Mouse (Mus musculus) cerebellum, postnatal 4 days (tissue): ENCODE results near the gene Grin2c.

ENCODE experiments used
- DNase-seq, 2 experiments: peaks; one replicate each; pipeline ENCODE4 v3.0.0; 2022; ENCODE audit warnings: low spot score in 2 of 2, mixed read lengths in 1 of 2

Grin2c gene

DNA sequence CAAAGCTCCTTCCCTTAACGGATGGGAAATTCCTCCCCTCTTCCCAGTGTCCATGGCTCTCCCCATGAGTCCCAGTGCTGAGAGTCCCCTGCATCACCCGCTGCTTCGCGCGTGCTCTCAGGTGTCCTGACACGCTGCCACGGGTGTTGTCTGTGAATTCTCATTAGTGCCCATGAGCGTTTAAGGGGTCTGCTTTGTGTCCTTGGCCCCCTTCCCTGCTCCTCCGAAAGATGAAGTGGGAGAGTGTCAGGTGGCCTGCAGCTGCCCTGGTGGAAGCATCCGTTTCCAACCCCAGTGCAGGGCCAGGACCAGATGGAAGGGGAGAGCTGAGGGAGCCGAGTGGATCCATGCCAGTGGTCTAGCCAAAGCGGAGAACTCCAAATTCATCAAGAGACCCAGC, 58.9 kb downstream of the Grin2c start:
- peak in 1 of 2 experiments; percentile 59 for DNase-seq

- DNase-seq = no peak
Measured at GRCm38 (mm10) chr11:115202756-115203155, 64.3 kb downstream of the Grin2c start.

GRCm38 (mm10) chr11:115202316-115202715, 64.7 kb downstream of the Grin2c start:
- peak; percentile 76 to 88 for DNase-seq

DNA sequence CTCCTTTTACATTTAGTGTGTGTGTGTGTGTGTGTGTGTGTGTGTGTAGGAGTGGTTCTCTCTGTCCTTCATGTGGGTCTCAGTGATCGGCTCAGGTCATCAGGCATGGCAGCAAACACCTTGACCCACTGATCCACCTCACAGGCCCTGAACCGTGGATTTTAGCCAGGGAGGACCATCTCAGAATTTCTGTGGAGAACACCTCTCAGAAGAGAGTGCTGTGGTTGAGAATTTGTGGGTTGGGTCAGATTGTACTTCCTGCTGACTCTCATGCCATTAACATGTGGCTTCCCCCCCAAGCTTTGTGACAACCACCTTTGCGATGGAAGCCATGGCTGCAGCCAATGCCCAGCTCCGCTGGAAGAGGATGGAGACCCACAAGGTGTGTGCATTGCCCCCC, 66.5 kb downstream of the Grin2c start:
- no peak for DNase-seq
